Mouse (Mus musculus) thymus, adult 2 months (tissue): Measurements from ENCODE around the gene Coq8b.

ENCODE experiments used
- CTCF ChIP-seq: fragments of 200-500 bp; IDR thresholded peaks from 2 replicates; pipeline ENCODE4 v1.5.1; 2012; ENCODE audit warnings: mild to moderate bottlenecking, control low read depth, low read length, moderate library complexity, borderline replicate concordance; ENCODE audit not compliant: control insufficient read depth, poor library complexity, insufficient read depth; ENCODE audit errors: extremely low read depth
- POLR2A ChIP-seq: fragments of 200-500 bp; IDR thresholded peaks from 2 replicates; pipeline ENCODE4 v1.6.1; 2012; ENCODE audit warnings: mild to moderate bottlenecking, low read length, control low read depth, moderate library complexity; ENCODE audit not compliant: control insufficient read depth, poor library complexity, insufficient read depth; ENCODE audit errors: extremely low read depth

DNA sequence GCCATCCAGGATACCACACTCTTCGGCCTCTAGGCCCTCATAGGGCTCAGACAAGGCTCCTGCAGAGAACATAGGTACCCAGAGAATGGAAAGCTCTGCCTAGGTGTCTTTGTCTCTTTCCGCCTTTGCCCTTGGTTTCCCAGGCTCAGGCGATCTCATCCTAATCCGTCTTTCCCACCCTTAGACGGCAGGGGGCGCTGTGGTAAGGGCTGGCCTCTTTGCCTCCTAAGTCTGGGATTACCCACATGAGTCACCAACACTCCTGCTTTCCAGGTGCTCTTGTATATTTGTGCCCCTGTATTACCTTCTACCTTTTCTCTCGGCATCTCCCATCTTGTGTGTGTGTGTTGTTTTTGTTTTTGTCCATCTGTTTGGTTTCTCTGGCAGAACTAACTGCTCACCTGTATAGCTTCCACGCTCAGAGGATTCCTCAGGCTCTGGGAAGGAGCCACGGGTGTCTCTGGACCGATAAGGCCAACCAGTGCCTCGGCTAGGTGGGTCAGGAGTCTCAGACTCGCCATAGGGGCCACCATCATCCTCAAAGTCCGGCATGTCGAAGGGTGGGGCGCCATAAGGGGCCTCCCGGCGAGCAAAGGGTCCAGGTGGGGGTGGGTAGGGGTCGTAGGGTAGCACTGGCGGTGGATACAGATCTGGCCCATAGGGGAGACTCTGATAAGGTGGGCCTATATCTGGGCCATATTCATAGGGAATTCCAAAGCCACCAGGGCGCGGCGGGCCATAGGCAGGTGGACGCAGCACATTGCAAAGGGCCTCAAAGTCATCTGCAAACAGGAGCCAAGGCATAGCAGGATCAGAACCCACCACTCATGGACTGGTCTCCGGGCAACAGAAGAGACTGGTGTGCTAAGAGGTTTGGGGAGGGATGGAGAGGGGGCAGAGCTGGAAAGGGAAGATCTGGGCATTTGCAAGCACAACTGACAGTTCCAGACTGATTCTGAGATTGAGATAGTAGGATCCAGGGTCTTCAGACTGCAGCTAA lies 73.6 kb downstream of the Coq8b start:
- TF ChIP-seq POLR2A: no peak
- peak; percentile 66; the same call in 1 of the 2 replicates for TF ChIP-seq CTCF
